Mouse (Mus musculus): Measurements from ENCODE around the gene Cd300lb. TPM values are rescaled to one million over a fixed set of nuclear protein-coding genes. Genes with fewer than 3 reads are reported as not detected.
"Not testable (repeated sequence)": the region's sequence is repeated elsewhere in the genome, so short reads cannot be mapped to it uniquely, and the experiment has no call there.

Gene Cd300lb
- polyA plus RNA-seq, 1 experiment from 2014 or later, result 0.70 TPM

GRCm38 (mm10) chr11:114923961-114924360, 10.2 kb downstream of the Cd300lb start:
- H3K9me3 ChIP-seq (replicated peaks; ENCODE audit: control insufficient read depth, low read length), result peaks cover 7% of the 10 kb centered on the region; the same call in 1 of the 2 replicates
- WGBS, result 67% methylated on average over 4 of the region's 4 CpGs

DNA sequence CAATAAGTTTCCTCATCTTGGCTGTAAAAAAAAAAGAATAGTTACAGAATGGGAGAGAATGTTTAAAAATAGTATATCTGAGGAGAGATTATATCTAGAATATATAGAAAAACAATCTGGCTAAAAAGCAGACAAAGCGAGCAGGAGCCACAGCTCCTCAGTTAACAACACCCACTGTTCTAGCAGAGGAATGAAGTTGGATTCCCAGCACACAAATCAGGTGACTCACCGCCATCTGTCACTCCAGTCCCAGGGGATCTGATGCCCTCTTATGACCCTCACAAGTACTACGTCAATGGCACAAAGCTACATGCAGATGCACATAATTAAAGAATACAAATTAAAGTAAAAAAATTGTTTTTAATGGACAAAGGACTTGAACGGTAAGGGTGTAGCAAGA, 11.7 kb downstream of the Cd300lb start:
- no peaks in the 10 kb centered on the region for H3K4me1 ChIP-seq (ENCODE audit: control insufficient read depth, insufficient read depth, low read length)
- no peak overlapping the region for H3K9ac ChIP-seq (ENCODE audit: low read length)
- no peak for ATAC-seq (replicated peaks; ENCODE audit: extremely low read depth, insufficient read depth, low FRiP score)
- 76% methylated on average over 4 of the region's 4 CpGs for WGBS
- no peak overlapping the region for H3K4me3 ChIP-seq (ENCODE audit: low read length)
- H3K27ac ChIP-seq (ENCODE audit: low read length), result no peak overlapping the region
- H3K4me2 ChIP-seq (ENCODE audit: low read depth, low read length), result no peak overlapping the region
- peaks cover 7% of the 10 kb centered on the region; the same call in 1 of the 2 replicates for H3K9me3 ChIP-seq (replicated peaks; ENCODE audit: control insufficient read depth, low read length)
- no peaks in the 10 kb centered on the region for H3K36me3 ChIP-seq (ENCODE audit: control insufficient read depth, insufficient read depth)
- H3K27me3 ChIP-seq (ENCODE audit: control insufficient read depth, insufficient read depth, low read length), result no peaks in the 10 kb centered on the region

More at GRCm38 (mm10) chr11:114923961-114924360, 10.2 kb downstream of the Cd300lb start:
- H3K4me2 ChIP-seq (ENCODE audit: low read depth, low read length), result no peak overlapping the region
- H3K9ac ChIP-seq (ENCODE audit: low read length), result no peak overlapping the region
- no peaks in the 10 kb centered on the region for H3K36me3 ChIP-seq (ENCODE audit: control insufficient read depth, insufficient read depth)
- no peak overlapping the region for H3K27ac ChIP-seq (ENCODE audit: low read length)
- H3K4me3 ChIP-seq (ENCODE audit: low read length), result no peak overlapping the region
- peaks cover 6% of the 10 kb centered on the region for H3K4me1 ChIP-seq (ENCODE audit: control insufficient read depth, insufficient read depth, low read length)
- H3K27me3 ChIP-seq (ENCODE audit: control insufficient read depth, insufficient read depth, low read length), result no peaks in the 10 kb centered on the region
- ATAC-seq (replicated peaks; ENCODE audit: extremely low read depth, insufficient read depth, low FRiP score), result no peak

DNA sequence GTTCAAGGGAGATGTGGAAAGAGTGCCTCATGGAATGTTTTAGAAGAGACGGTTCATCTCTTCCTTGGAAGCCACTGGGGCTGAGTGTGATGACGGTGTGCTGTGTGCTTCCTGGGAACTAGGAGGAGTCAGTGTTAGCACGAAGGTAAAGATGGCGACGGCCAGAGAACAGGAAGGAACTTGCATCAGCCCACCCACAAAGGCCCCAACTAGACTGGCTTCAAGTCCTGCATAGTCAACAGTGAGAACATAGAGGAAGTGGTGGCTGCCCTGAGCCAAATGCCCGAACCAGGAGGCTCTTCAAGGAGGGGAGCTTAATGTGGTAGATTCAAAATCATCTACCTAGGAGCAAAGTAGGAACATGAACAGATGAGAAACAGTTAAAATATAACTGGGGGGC, 17.1 kb downstream of the Cd300lb start:
- Histone ChIP-seq H3K9ac (ENCODE audit: low read length) (no peak overlapping the region), H3K4me2 (ENCODE audit: low read depth, low read length) (no peak overlapping the region), H3K4me1 (ENCODE audit: control insufficient read depth, insufficient read depth, low read length) (peaks cover 10% of the 10 kb centered on the region), H3K27ac (ENCODE audit: low read length) (no peak overlapping the region), H3K27me3 (ENCODE audit: control insufficient read depth, insufficient read depth, low read length) (no peaks in the 10 kb centered on the region), H3K36me3 (ENCODE audit: control insufficient read depth, insufficient read depth) (no peaks in the 10 kb centered on the region), H3K9me3 (replicated peaks; ENCODE audit: control insufficient read depth, low read length) (peaks cover 3% of the 10 kb centered on the region; the same call in 1 of the 2 replicates), H3K4me3 (ENCODE audit: low read length) (no peak overlapping the region)
- 68% methylated on average over 6 of the region's 6 CpGs for WGBS
- ATAC-seq (replicated peaks; ENCODE audit: extremely low read depth, insufficient read depth, low FRiP score), result no peak

GRCm38 (mm10) chr11:114914978-114915377, 19.2 kb downstream of the Cd300lb start:
- Histone ChIP-seq H3K36me3 (ENCODE audit: control insufficient read depth, insufficient read depth) (no peaks in the 10 kb centered on the region), H3K27me3 (ENCODE audit: control insufficient read depth, insufficient read depth, low read length) (no peaks in the 10 kb centered on the region), H3K4me1 (ENCODE audit: control insufficient read depth, insufficient read depth, low read length) (peaks cover 10% of the 10 kb centered on the region), H3K4me3 (ENCODE audit: low read length) (no peak overlapping the region), H3K9ac (ENCODE audit: low read length) (no peak overlapping the region), H3K4me2 (ENCODE audit: low read depth, low read length) (peak overlapping the region; percentile 19), H3K27ac (ENCODE audit: low read length) (no peak overlapping the region), H3K9me3 (replicated peaks; ENCODE audit: control insufficient read depth, low read length) (peaks cover 3% of the 10 kb centered on the region; the same call in 1 of the 2 replicates)
- no peak for ATAC-seq (replicated peaks; ENCODE audit: extremely low read depth, insufficient read depth, low FRiP score)
- 19% methylated on average over 7 of the region's 7 CpGs for WGBS

DNA sequence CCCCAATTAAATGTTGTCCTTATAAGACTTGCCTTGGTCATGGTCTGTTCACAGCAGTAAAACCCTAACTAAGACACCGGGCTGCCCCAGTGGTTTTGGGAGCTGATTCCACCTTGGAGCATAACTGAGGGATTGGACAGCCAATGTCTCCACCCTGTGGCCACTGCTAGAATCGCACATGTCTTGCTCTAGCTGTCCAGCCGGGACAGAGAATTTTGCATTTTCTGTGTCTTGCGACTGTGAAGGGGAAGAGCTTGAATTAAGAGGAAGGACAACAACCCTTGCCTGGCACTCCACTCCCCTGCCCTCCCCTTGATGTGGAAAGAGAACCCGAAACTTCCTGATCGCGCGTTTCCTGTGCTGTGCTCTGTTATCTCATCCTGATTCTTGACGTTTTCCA, 21.3 kb downstream of the Cd300lb start:
- no peak overlapping the region for H3K27ac ChIP-seq (ENCODE audit: low read length)
- H3K4me1 ChIP-seq (ENCODE audit: control insufficient read depth, insufficient read depth, low read length), result peaks cover 10% of the 10 kb centered on the region
- 13% methylated on average over 9 of the region's 9 CpGs for WGBS
- H3K27me3 ChIP-seq (ENCODE audit: control insufficient read depth, insufficient read depth, low read length), result no peaks in the 10 kb centered on the region
- H3K9ac ChIP-seq (ENCODE audit: low read length), result no peak overlapping the region
- ATAC-seq (replicated peaks; ENCODE audit: extremely low read depth, insufficient read depth, low FRiP score), result no peak
- no peak overlapping the region for H3K4me2 ChIP-seq (ENCODE audit: low read depth, low read length)
- H3K36me3 ChIP-seq (ENCODE audit: control insufficient read depth, insufficient read depth), result no peaks in the 10 kb centered on the region
- no peaks in the 10 kb centered on the region for H3K9me3 ChIP-seq (replicated peaks; ENCODE audit: control insufficient read depth, low read length)
- no peak overlapping the region for H3K4me3 ChIP-seq (ENCODE audit: low read length)

GRCm38 (mm10) chr11:114909538-114909937, 24.6 kb downstream of the Cd300lb start:
- not testable (repeated sequence) for H3K27me3 ChIP-seq (ENCODE audit: control insufficient read depth, insufficient read depth, low read length); H3K9me3 ChIP-seq (replicated peaks; ENCODE audit: control insufficient read depth, low read length); H3K4me1 ChIP-seq (ENCODE audit: control insufficient read depth, insufficient read depth, low read length); ATAC-seq (replicated peaks; ENCODE audit: extremely low read depth, insufficient read depth, low FRiP score); H3K9ac ChIP-seq (ENCODE audit: low read length); H3K4me3 ChIP-seq (ENCODE audit: low read length); H3K4me2 ChIP-seq (ENCODE audit: low read depth, low read length); H3K36me3 ChIP-seq (ENCODE audit: control insufficient read depth, insufficient read depth); H3K27ac ChIP-seq (ENCODE audit: low read length)
- 29% methylated on average over 3 of the region's 3 CpGs for WGBS

GRCm38 (mm10) chr11:114908086-114908485, 26.1 kb downstream of the Cd300lb start:
- no peaks in the 10 kb centered on the region for H3K27me3 ChIP-seq (ENCODE audit: control insufficient read depth, insufficient read depth, low read length)
- H3K36me3 ChIP-seq (ENCODE audit: control insufficient read depth, insufficient read depth), result no peaks in the 10 kb centered on the region
- H3K4me1 ChIP-seq (ENCODE audit: control insufficient read depth, insufficient read depth, low read length), result no peaks in the 10 kb centered on the region
- no peaks in the 10 kb centered on the region for H3K9me3 ChIP-seq (replicated peaks; ENCODE audit: control insufficient read depth, low read length)
- H3K27ac ChIP-seq (ENCODE audit: low read length), result no peak overlapping the region
- H3K9ac ChIP-seq (ENCODE audit: low read length), result no peak overlapping the region
- no peak overlapping the region for H3K4me3 ChIP-seq (ENCODE audit: low read length)
- H3K4me2 ChIP-seq (ENCODE audit: low read depth, low read length), result no peak overlapping the region
- 38% methylated on average over 4 of the region's 4 CpGs for WGBS
- ATAC-seq (replicated peaks; ENCODE audit: extremely low read depth, insufficient read depth, low FRiP score), result no peak

GRCm38 (mm10) chr11:114907567-114907966, 26.6 kb downstream of the Cd300lb start:
- H3K27ac ChIP-seq (ENCODE audit: low read length), result no peak overlapping the region
- WGBS, result 61% methylated on average over 4 of the region's 4 CpGs
- H3K36me3 ChIP-seq (ENCODE audit: control insufficient read depth, insufficient read depth), result no peaks in the 10 kb centered on the region
- no peaks in the 10 kb centered on the region for H3K9me3 ChIP-seq (replicated peaks; ENCODE audit: control insufficient read depth, low read length)
- H3K4me2 ChIP-seq (ENCODE audit: low read depth, low read length), result no peak overlapping the region
- ATAC-seq (replicated peaks; ENCODE audit: extremely low read depth, insufficient read depth, low FRiP score), result no peak
- no peaks in the 10 kb centered on the region for H3K4me1 ChIP-seq (ENCODE audit: control insufficient read depth, insufficient read depth, low read length)
- no peak overlapping the region for H3K9ac ChIP-seq (ENCODE audit: low read length)
- no peaks in the 10 kb centered on the region for H3K27me3 ChIP-seq (ENCODE audit: control insufficient read depth, insufficient read depth, low read length)
- H3K4me3 ChIP-seq (ENCODE audit: low read length), result no peak overlapping the region

DNA sequence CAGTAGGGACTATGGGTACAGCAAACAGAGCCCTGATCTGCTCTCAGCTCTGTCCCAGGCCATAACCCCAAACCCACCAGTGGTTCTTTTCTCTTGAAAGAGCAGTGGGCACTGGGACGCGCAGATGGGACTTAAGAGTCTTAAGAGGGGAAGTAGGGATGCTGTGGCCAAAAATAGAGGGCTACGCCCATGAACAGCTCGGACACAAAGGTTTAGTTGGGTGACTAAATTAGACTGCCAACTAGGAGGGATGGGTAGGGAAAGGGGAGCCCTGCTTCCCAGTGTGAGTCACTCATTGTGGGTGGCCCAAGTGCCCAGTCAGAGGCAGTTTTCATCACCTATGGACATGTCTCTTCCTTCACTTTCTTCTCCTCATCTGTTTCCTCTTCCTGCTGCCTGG, 31.0 kb downstream of the Cd300lb start:
- no peaks in the 10 kb centered on the region for H3K4me1 ChIP-seq (ENCODE audit: control insufficient read depth, insufficient read depth, low read length)
- H3K9me3 ChIP-seq (replicated peaks; ENCODE audit: control insufficient read depth, low read length), result no peaks in the 10 kb centered on the region
- H3K4me2 ChIP-seq (ENCODE audit: low read depth, low read length), result no peak overlapping the region
- ATAC-seq (replicated peaks; ENCODE audit: extremely low read depth, insufficient read depth, low FRiP score), result no peak
- 75% methylated on average over 4 of the region's 4 CpGs for WGBS
- no peak overlapping the region for H3K9ac ChIP-seq (ENCODE audit: low read length)
- no peaks in the 10 kb centered on the region for H3K36me3 ChIP-seq (ENCODE audit: control insufficient read depth, insufficient read depth)
- no peak overlapping the region for H3K27ac ChIP-seq (ENCODE audit: low read length)
- H3K27me3 ChIP-seq (ENCODE audit: control insufficient read depth, insufficient read depth, low read length), result no peaks in the 10 kb centered on the region
- no peak overlapping the region for H3K4me3 ChIP-seq (ENCODE audit: low read length)
